Mouse (Mus musculus) heart, adult 2 months (tissue): ENCODE measurements around the gene Dyrk2. TPM values are rescaled to one million over a fixed set of nuclear protein-coding genes. Genes with fewer than 3 reads are reported as not detected.

ENCODE experiments used
- DNase-seq, 2 experiments: peaks; one replicate each; pipeline ENCODE4 v3.0.0; 2021
- H3K27ac ChIP-seq: fragments of 200-600 bp; 2 replicates; pipeline ENCODE4 v1.8.1; 2022
- H3K27me3 ChIP-seq: fragments of 200-500 bp; 2 replicates; pipeline ENCODE4 v1.6.1; 2012; ENCODE audit warnings: mild to moderate bottlenecking, low read length, inconsistent platforms, mixed read lengths; ENCODE audit not compliant: control insufficient read depth, insufficient read depth
- H3K36me3 ChIP-seq: fragments of 200-500 bp; 2 replicates; pipeline ENCODE4 v1.6.1; 2012; ENCODE audit warnings: low read length, inconsistent platforms; ENCODE audit not compliant: control insufficient read depth, insufficient read depth
- H3K4me1 ChIP-seq: fragments of 200-500 bp; 2 replicates; pipeline ENCODE4 v1.6.1; 2011; ENCODE audit warnings: low read length; ENCODE audit not compliant: control insufficient read depth, insufficient read depth
- H3K4me3 ChIP-seq: fragments of 200-600 bp; 2 replicates; pipeline ENCODE4 v1.8.1; 2022
- H3K79me2 ChIP-seq: fragments of 200-500 bp; replicated peaks from 2 replicates; pipeline ENCODE4 v1.6.1; 2012; ENCODE audit warnings: mild to moderate bottlenecking, inconsistent platforms, low read length, moderate library complexity, mixed read lengths; ENCODE audit not compliant: control insufficient read depth, insufficient read depth
- H3K9ac ChIP-seq: fragments of 200-500 bp; 2 replicates; pipeline ENCODE4 v1.6.1; 2012; ENCODE audit warnings: low read depth, mild to moderate bottlenecking, control low read depth, inconsistent platforms, low read length, mixed read lengths
- CTCF ChIP-seq: fragments of 200-600 bp; IDR thresholded peaks from 2 replicates; pipeline ENCODE4 v1.8.1; 2022; ENCODE audit warnings: antibody characterized with exemption, mild to moderate bottlenecking, moderate library complexity
- EP300 ChIP-seq: fragments of 200-500 bp; IDR thresholded peaks from 2 replicates; pipeline ENCODE4 v1.6.1; 2011; ENCODE audit warnings: low read depth, low read length, control low read depth; ENCODE audit not compliant: insufficient read depth
- POLR2A ChIP-seq: fragments of 200-500 bp; IDR thresholded peaks from 2 replicates; pipeline ENCODE4 v1.6.1; 2011; ENCODE audit warnings: mild to moderate bottlenecking, low read depth, low read length, control low read depth; ENCODE audit not compliant: insufficient read depth
- WGBS: fragments of 180-500 bp; shearing (Covaris S2); methylation state at CpG from one replicate; pipeline ENCODE4 v1.1.7; 2018; 5-methylcytosine and 5-hydroxymethylcytosine counted together
- intact Hi-C: fragments of 180-260 bp; cut with DNase I; formaldehyde crosslinking; loops from one replicate; pipeline ENCODE4 v1.15.1; 2025
- polyA plus RNA-seq: library from polyadenylated mRNA; depleted of rRNA; stranded (reverse); fragments of >200 nt; gene quantifications from 2 replicates; pipeline ENCODE4 v1.2.3, GENCODE M21; 2012
- total RNA-seq, 2 experiments: library from RNA; stranded (reverse); gene quantifications; 2 replicates each; pipeline ENCODE4 v1.2.3; 2021

Gene Dyrk2
- total and polyA plus RNA-seq, 3 experiments: 12.1 to 42.1 (median 32.4) TPM

- TF ChIP-seq POLR2A (no peak), EP300 (no peak), CTCF (no peak)
- no peaks in the 10 kb centered on the region for H3K79me2 ChIP-seq
- H3K4me3 ChIP-seq: no peak overlapping the region
- no peak for DNase-seq
- no peak overlapping the region for H3K27ac ChIP-seq
- H3K27me3 ChIP-seq: no peaks in the 10 kb centered on the region
- H3K36me3 ChIP-seq: no peaks in the 10 kb centered on the region
- H3K4me1 ChIP-seq: no peaks in the 10 kb centered on the region
- H3K9ac ChIP-seq: no peak overlapping the region
- 80% methylated on average over 2 of the region's 2 CpGs for WGBS
- intact Hi-C loops: no loop called here
Measured at GRCm38 (mm10) chr10:118880776-118881175, 10.8 kb upstream of the Dyrk2 start.

GRCm38 (mm10) chr10:118872196-118872595 is 2.2 kb upstream of the Dyrk2 start:
- no peaks in the 10 kb centered on the region for H3K27me3 ChIP-seq
- 63% methylated on average over 2 of the region's 2 CpGs for WGBS
- H3K27ac ChIP-seq: no peak overlapping the region
- TF ChIP-seq EP300 (no peak), CTCF (no peak), POLR2A (no peak)
- H3K9ac ChIP-seq: no peak overlapping the region
- peaks cover 2% of the 10 kb centered on the region; the same call in 1 of the 2 replicates for H3K79me2 ChIP-seq
- no peak overlapping the region for H3K4me3 ChIP-seq
- intact Hi-C loops: no loop called here
- peaks cover 1% of the 10 kb centered on the region; the same call in 1 of the 2 replicates for H3K4me1 ChIP-seq
- no peaks in the 10 kb centered on the region for H3K36me3 ChIP-seq
- DNase-seq: no peak

- intact Hi-C loops: loop anchor here (5.0 kb wide), 4 partner anchors 67 to 373 kb away; partner anchors contain the start of gene Cand1
- Histone ChIP-seq H3K9ac (peak overlapping the region; percentile 91), H3K4me1 (peaks cover 2% of the 10 kb centered on the region), H3K4me3 (peak overlapping the region; percentile 94), H3K36me3 (no peaks in the 10 kb centered on the region), H3K27me3 (no peaks in the 10 kb centered on the region), H3K79me2 (peaks cover 4% of the 10 kb centered on the region; the same call in 1 of the 2 replicates), H3K27ac (peak overlapping the region; percentile 96)
- peak; percentile 81 to 87 for DNase-seq
- under 1% methylated on average over 16 of the region's 16 CpGs for WGBS
- TF ChIP-seq CTCF: no peak
- 0 out of 2 replicates have a peak, but pooled peaks have one; percentile 42 for TF ChIP-seq EP300
- TF ChIP-seq POLR2A: peak; percentile 56
Measured at GRCm38 (mm10) chr10:118869591-118870001, 413 bp downstream of the Dyrk2 start.

GRCm38 (mm10) chr10:118868601-118869590 is 1.1 kb downstream of the Dyrk2 start:
- DNase-seq: peak; percentile 90 to 91
- peak overlapping the region; percentile 94 for H3K4me3 ChIP-seq
- peak overlapping the region; percentile 100 for H3K9ac ChIP-seq
- TF ChIP-seq POLR2A: no peak; the same call in 1 of the 2 replicates
- TF ChIP-seq CTCF: no peak
- no peak for TF ChIP-seq EP300
- no peaks in the 10 kb centered on the region for H3K27me3 ChIP-seq
- H3K27ac ChIP-seq: peak overlapping the region; percentile 96
- peaks cover 4% of the 10 kb centered on the region; the same call in 1 of the 2 replicates for H3K79me2 ChIP-seq
- no peaks in the 10 kb centered on the region for H3K36me3 ChIP-seq
- intact Hi-C loops: loop anchor here (5.0 kb wide), 4 partner anchors 67 to 373 kb away; partner anchors contain the start of gene Cand1
- WGBS: under 1% methylated on average over 95 of the region's 130 CpGs
- peaks cover 4% of the 10 kb centered on the region for H3K4me1 ChIP-seq

- Histone ChIP-seq H3K27me3 (no peaks in the 10 kb centered on the region), H3K9ac (peak overlapping the region; percentile 100), H3K4me1 (peaks cover 4% of the 10 kb centered on the region), H3K27ac (peak overlapping the region; percentile 96), H3K36me3 (no peaks in the 10 kb centered on the region), H3K4me3 (peak overlapping the region; percentile 94), H3K79me2 (peaks cover 4% of the 10 kb centered on the region; the same call in 1 of the 2 replicates)
- peak; percentile 59 to 67 for DNase-seq
- under 1% methylated on average over 60 of the region's 62 CpGs for WGBS
- TF ChIP-seq EP300 (no peak), POLR2A (no peak), CTCF (no peak)
- intact Hi-C loops: loop anchor here (5.0 kb wide), 4 partner anchors 66 to 374 kb away; partner anchors contain the start of gene Cand1
Measured at GRCm38 (mm10) chr10:118867896-118868600, 2.0 kb downstream of the Dyrk2 start.
